Mouse (Mus musculus) hindbrain, embryonic 13.5 days (tissue): ENCODE results near the gene Hivep2. TPM values are rescaled to one million over a fixed set of nuclear protein-coding genes. Genes with fewer than 3 reads are reported as not detected.
A peak's percentile ranks its signal among the peaks of the same experiment; 100 is the strongest.

Experiments
- ATAC-seq: fragments of 200-750 bp; cut with Nextera tagmentation; 2 replicates; pipeline ENCODE4 v1.8.0; 2017; ENCODE audit warnings: moderate TSS enrichment; ENCODE audit not compliant: low FRiP score
- H3K27ac ChIP-seq: fragments of 300-500 bp; sonication (generic); 2 replicates; pipeline ENCODE4 v1.5.1; 2015; ENCODE audit warnings: inconsistent platforms, mild to moderate bottlenecking, moderate library complexity
- H3K27me3 ChIP-seq: fragments of 300-500 bp; sonication (generic); 2 replicates; pipeline ENCODE4 v1.6.1; 2015; ENCODE audit warnings: mild to moderate bottlenecking, inconsistent platforms
- H3K36me3 ChIP-seq: fragments of 300-500 bp; sonication (generic); 2 replicates; pipeline ENCODE4 v1.6.1; 2015; ENCODE audit warnings: mild to moderate bottlenecking, inconsistent platforms
- H3K4me1 ChIP-seq: fragments of 300-500 bp; sonication (generic); replicated peaks from 2 replicates; pipeline ENCODE4 v1.6.1; 2015; ENCODE audit warnings: inconsistent platforms
- H3K4me2 ChIP-seq: fragments of 300-500 bp; sonication (generic); 2 replicates; pipeline ENCODE4 v1.6.1; 2015; ENCODE audit warnings: inconsistent platforms, mild to moderate bottlenecking, moderate library complexity
- H3K4me3 ChIP-seq: fragments of 300-500 bp; sonication (generic); 2 replicates; pipeline ENCODE4 v1.5.1; 2015; ENCODE audit warnings: mild to moderate bottlenecking, inconsistent platforms
- H3K9ac ChIP-seq: fragments of 300-500 bp; sonication (generic); 2 replicates; pipeline ENCODE4 v1.6.1; 2015; ENCODE audit warnings: mild to moderate bottlenecking, inconsistent platforms
- H3K9me3 ChIP-seq: fragments of 300-500 bp; sonication (generic); 2 replicates; pipeline ENCODE4 v1.6.1; 2016; ENCODE audit warnings: inconsistent platforms
- WGBS: fragments of 180-500 bp; shearing (Covaris S2); methylation state at CpG from one replicate; pipeline ENCODE4 v1.1.7; 2015; 5-methylcytosine and 5-hydroxymethylcytosine counted together
- polyA plus RNA-seq: library from polyadenylated mRNA; unstranded; fragments of >200 nt; fragmentation: Nextera tagmentation; extraction: Ambion mirVana; gene quantifications from 2 replicates; pipeline ENCODE4 v1.2.1, GENCODE M21; 2015

Hivep2 gene
- polyA plus RNA-seq, 1 experiment from 2014 or later: 7.0 TPM

DNA sequence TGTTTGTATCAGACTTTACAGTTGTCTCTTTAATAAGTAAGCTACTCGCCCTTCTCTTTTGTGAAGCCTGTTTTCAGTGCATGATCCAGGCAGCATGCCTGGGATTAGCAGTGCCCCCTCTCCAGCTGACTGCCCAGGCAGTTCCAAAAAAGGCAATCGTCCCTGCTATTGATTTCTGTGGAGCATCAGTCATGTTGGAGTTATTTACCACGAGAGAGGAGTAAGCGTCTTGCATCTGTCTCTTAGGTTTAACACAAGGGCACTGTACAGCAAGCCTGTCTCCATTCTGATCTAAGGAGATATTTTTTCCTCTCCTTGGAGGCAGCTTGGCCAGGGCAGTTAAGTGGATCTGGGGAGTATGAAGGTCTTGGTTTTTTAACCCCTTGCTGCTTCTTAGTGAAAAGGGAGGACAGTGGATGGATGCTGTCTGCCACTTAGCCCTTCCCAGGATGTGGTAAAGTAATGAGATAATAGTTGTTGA is 80.3 kb downstream of the Hivep2 start:
- WGBS: 32% methylated on average over 4 of the region's 4 CpGs
- H3K27ac ChIP-seq: peak overlapping the region; percentile 30; the same call in 1 of the 2 replicates
- H3K4me2 ChIP-seq: no peak overlapping the region
- no peaks in the 10 kb centered on the region for H3K36me3 ChIP-seq
- no peak overlapping the region for H3K9ac ChIP-seq
- H3K4me3 ChIP-seq: no peak overlapping the region
- peaks cover 31% of the 10 kb centered on the region for H3K4me1 ChIP-seq
- H3K27me3 ChIP-seq: no peaks in the 10 kb centered on the region
- ATAC-seq: no peak
- no peaks in the 10 kb centered on the region for H3K9me3 ChIP-seq

DNA sequence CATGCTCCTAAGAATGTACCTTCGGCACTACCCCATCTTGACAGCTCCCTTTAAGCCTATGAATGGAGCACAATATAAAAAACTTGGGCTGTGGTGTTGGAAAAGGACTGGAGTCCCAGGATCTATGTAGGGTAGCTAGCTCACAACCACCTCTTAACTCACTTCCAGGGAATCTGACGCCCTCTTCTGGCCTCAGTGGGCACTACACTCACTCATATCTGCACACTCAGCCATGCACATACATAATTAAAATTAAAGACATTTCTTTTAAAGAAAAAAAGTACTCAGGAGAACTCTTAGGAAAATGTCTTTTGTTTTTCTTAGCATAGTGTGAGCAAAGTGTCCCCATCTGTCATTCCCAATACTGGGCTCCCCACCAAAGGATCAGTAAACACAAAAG is 81.1 kb downstream of the Hivep2 start:
- 69% methylated on average over 2 of the region's 2 CpGs for WGBS
- H3K4me3 ChIP-seq: no peak overlapping the region
- no peak overlapping the region for H3K4me2 ChIP-seq
- H3K9ac ChIP-seq: no peak overlapping the region
- no peaks in the 10 kb centered on the region for H3K27me3 ChIP-seq
- H3K27ac ChIP-seq: no peak overlapping the region
- no peaks in the 10 kb centered on the region for H3K36me3 ChIP-seq
- H3K9me3 ChIP-seq: no peaks in the 10 kb centered on the region
- H3K4me1 ChIP-seq: peaks cover 31% of the 10 kb centered on the region
- no peak for ATAC-seq

DNA sequence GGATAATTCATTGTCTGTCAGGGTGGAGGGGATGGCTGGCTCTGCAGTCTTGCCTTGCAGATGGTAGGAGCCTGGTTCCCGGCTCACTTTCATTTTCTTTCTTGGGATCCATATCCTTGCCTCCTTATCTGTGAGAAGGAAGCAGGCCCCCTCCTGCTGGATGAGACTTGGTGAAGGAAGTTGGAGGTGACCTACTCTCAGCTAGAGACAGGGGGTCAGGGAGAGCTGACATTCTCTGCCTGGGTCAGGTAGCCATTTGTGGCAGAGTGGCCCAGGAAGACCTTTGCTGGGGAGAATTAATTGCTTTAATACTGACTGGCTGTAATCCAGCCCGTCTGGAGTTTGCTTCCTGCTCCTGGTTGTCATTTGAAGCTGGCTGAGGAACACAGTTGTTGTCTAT is 81.8 kb downstream of the Hivep2 start:
- no peaks in the 10 kb centered on the region for H3K36me3 ChIP-seq
- no peak overlapping the region for H3K9ac ChIP-seq
- H3K4me3 ChIP-seq: no peak overlapping the region
- no peaks in the 10 kb centered on the region for H3K27me3 ChIP-seq
- no peak overlapping the region for H3K4me2 ChIP-seq
- ATAC-seq: no peak
- H3K27ac ChIP-seq: no peak overlapping the region
- peaks cover 31% of the 10 kb centered on the region for H3K4me1 ChIP-seq
- no peaks in the 10 kb centered on the region for H3K9me3 ChIP-seq
- 67% methylated on average over 2 of the region's 2 CpGs for WGBS

DNA sequence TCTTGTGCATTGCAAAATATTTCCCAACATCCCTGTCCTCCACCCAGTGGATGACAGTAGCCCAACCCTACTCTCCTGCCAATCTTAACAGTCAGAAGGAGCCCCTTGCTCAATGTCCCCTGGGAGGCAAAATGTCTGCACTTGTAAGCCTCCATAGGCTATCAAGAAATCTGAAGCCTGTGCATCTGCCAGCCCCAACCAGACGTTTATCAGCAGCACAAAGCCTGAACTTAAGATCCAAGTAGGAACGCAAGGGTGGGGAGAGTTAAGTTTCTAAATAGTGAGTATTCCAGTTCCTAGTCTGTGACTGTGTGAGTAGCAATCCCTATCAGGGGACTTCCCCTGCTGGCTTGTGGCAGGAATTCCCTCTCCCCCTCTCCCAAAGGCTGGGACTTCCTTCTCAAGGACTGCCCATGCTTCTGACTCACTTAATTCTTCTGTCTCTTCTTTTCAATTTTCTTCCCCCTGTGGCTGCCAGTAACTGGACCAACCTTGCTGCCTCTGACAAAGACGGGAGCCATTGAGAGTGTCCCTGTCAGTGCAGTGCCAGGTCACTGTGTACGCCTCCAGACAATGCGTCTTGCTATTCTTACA is 82.5 kb downstream of the Hivep2 start:
- Histone ChIP-seq H3K36me3 (no peaks in the 10 kb centered on the region), H3K9ac (no peak overlapping the region), H3K4me3 (no peak overlapping the region), H3K9me3 (no peaks in the 10 kb centered on the region), H3K27ac (no peak overlapping the region), H3K27me3 (no peaks in the 10 kb centered on the region), H3K4me2 (no peak overlapping the region), H3K4me1 (peaks cover 35% of the 10 kb centered on the region)
- WGBS: 65% methylated on average over 5 of the region's 5 CpGs
- peak; percentile 26; the same call in 1 of the 2 replicates for ATAC-seq

DNA sequence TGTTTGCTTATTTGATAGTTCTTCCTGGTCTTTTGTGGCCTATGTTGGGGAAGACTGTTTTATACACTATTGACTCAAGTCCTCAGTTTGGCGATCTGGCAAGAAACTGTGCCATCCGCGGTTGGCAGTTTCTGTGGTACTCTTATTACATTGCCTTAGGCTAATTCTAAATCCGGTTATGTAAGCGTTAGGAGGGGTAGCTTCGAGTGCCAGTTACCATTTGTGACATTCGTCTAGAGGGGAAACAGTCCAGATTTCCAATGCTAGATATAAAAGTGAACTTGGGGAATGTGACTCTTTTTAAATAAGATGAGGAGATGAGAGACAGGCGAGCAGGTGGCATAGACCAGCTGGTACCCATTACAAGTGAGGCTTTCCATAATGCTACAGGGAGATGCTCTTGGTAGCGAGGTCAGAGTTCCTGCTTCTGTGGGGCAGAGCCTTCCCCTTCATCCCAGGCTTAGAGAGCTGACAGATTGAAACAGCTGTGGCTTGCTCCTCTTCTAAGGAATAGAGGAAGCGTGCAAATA is 83.1 kb downstream of the Hivep2 start:
- no peak for ATAC-seq
- no peak overlapping the region for H3K27ac ChIP-seq
- no peak overlapping the region for H3K4me3 ChIP-seq
- H3K36me3 ChIP-seq: no peaks in the 10 kb centered on the region
- no peaks in the 10 kb centered on the region for H3K9me3 ChIP-seq
- H3K9ac ChIP-seq: no peak overlapping the region
- H3K27me3 ChIP-seq: no peaks in the 10 kb centered on the region
- H3K4me1 ChIP-seq: peaks cover 35% of the 10 kb centered on the region
- WGBS: 69% methylated on average over 10 of the region's 10 CpGs
- no peak overlapping the region for H3K4me2 ChIP-seq

DNA sequence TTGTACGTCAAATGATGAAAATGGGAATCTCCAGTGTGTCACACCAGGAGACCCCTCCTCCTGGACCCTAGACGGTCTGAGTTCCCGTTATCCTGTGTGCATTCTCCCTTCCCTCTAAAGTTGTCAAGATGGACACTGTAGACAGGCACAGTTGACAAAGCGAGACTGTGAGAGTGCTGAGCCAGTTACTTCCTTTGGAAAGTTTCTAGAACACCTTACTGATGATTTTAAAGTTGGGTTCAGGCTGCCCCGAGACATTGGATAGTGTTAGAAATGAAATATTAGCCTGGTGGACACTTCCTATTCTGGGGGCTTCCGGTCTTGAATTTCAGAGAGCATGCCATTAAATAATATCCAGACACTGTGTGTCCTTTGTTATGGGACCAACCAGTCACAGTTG is 83.8 kb downstream of the Hivep2 start:
- Histone ChIP-seq H3K9me3 (no peaks in the 10 kb centered on the region), H3K36me3 (no peaks in the 10 kb centered on the region), H3K27ac (no peak overlapping the region), H3K27me3 (no peaks in the 10 kb centered on the region), H3K4me1 (peaks cover 32% of the 10 kb centered on the region), H3K4me3 (no peak overlapping the region), H3K9ac (no peak overlapping the region), H3K4me2 (no peak overlapping the region)
- ATAC-seq: no peak
- WGBS: 88% methylated on average over 6 of the region's 6 CpGs

DNA sequence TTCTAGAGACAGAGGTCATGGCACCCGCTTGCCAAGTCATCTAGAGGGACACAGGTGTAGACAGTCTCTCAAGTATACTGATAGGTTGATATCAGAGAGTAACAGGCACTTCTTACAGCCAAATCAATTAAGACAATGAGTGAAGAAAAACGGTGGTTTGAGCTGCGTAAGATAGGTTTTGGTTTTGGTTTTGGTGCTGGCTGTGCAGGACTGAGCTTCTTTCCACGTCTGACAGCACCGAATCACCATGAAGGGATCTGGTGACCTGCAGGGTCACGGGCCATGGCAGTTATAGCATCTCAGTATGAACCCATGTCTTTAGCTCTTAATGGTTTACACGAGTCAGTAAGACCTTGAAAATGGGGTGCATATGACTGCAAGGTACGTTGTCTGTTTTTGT is 84.7 kb downstream of the Hivep2 start:
- H3K4me2 ChIP-seq: no peak overlapping the region
- H3K27ac ChIP-seq: no peak overlapping the region
- no peaks in the 10 kb centered on the region for H3K27me3 ChIP-seq
- no peak for ATAC-seq
- H3K9ac ChIP-seq: no peak overlapping the region
- WGBS: 94% methylated on average over 8 of the region's 8 CpGs
- peaks cover 39% of the 10 kb centered on the region for H3K4me1 ChIP-seq
- no peak overlapping the region for H3K4me3 ChIP-seq
- H3K9me3 ChIP-seq: no peaks in the 10 kb centered on the region
- no peaks in the 10 kb centered on the region for H3K36me3 ChIP-seq

DNA sequence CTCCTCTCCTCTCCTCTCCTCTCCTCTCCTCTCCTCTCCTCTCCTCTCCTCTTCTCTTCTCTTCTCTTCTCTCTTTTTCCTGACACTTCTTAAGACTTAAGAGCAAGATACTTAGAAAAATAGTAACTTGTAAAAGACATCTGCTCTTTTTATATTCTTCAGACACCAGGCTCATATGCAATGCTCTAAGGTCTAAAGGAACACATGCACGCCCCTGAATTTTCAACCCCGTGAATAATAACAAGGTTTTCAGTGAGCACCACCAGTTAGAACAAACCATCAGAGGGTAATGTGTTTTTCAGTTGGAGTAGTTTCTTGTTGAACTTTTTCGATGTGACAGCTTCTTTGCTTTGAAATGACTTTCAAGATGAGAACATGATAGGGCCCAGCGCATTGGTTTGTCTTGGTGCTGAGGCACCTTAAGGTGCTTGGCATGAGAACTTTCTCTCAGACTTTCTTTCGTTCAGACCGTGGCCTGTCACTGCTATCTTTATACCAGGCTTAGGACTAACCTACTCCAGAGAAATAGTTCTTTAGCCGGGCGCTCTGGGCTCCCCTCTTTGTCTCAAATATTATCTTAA is 86.3 kb downstream of the Hivep2 start:
- H3K4me2 ChIP-seq: no peak overlapping the region
- no peaks in the 10 kb centered on the region for H3K27me3 ChIP-seq
- ATAC-seq: no peak
- H3K9ac ChIP-seq: no peak overlapping the region
- H3K4me3 ChIP-seq: no peak overlapping the region
- 96% methylated on average over 8 of the region's 8 CpGs for WGBS
- H3K27ac ChIP-seq: no peak overlapping the region
- peaks cover 46% of the 10 kb centered on the region for H3K4me1 ChIP-seq
- no peaks in the 10 kb centered on the region for H3K9me3 ChIP-seq
- H3K36me3 ChIP-seq: no peaks in the 10 kb centered on the region

DNA sequence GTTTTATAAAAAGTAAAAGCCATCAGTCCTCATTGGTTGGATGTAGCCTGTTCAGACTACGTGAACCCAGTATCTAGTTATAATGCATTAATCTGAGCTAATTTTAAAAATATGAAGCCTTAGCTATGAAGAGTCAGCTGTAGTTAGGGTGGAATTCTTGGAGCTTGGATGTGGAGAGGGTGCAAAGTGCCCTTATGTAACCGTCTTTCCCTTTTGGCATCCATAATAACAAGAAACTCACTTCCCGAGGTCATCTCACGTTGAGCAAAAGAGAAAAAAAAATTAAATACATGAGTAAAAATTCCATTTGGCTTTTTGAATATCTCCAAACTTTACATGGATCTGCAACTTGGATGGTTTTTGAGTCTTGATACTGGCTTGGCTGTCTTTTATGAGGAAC is 89.0 kb downstream of the Hivep2 start:
- Histone ChIP-seq H3K4me2 (no peak overlapping the region), H3K4me3 (no peak overlapping the region), H3K36me3 (no peaks in the 10 kb centered on the region), H3K27ac (no peak overlapping the region), H3K9ac (no peak overlapping the region), H3K4me1 (peaks cover 33% of the 10 kb centered on the region), H3K27me3 (no peaks in the 10 kb centered on the region), H3K9me3 (no peaks in the 10 kb centered on the region)
- ATAC-seq: no peak
- WGBS: 85% methylated on average over 4 of the region's 4 CpGs

DNA sequence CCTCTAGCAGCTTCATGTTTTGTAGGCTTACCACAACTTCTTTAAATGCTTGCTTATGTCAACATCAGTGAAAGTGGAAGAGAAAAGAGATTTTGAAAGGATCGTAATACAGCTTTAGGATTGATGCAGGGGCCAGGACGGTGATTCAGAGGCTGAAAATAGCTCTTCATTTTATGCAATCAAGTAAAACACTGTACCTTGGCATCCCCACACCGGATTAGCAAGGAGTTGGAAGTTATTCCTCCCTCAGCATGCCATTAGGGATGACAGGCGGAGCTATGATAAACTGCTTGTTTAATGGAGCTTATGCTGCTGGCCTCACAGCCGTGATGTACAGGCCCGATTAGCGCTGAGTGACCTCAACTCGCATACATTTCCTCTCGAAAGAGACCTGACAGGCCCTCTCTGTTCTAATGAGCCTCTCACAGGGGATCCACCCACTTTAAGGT is 89.7 kb downstream of the Hivep2 start:
- Histone ChIP-seq H3K9me3 (no peaks in the 10 kb centered on the region), H3K27ac (peak overlapping the region; percentile 69; the same call in 1 of the 2 replicates), H3K4me2 (no peak overlapping the region), H3K4me1 (peaks cover 33% of the 10 kb centered on the region), H3K27me3 (no peaks in the 10 kb centered on the region), H3K36me3 (no peaks in the 10 kb centered on the region), H3K9ac (no peak overlapping the region), H3K4me3 (no peak overlapping the region)
- 24% methylated on average over 9 of the region's 9 CpGs for WGBS
- ATAC-seq: peak; percentile 22; the same call in 1 of the 2 replicates

DNA sequence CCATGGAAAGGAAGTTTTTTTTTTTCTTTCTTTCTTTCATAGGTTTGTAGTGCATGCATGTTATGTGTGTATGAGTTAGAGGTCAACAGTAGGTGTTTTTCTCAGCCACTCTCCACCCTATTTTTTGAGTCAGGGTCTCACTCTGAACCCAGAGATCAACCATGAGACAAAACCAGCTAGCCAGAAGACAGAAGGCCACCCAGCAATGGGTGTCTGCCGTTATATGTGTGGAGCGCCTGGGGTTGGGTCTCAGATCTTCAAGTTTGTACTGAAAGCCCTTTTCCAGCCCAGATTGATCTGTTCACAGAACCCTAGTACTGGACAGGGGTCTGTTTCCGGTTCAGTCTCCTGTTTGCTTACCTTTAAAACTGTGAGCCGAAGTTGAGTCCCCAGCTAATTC is 90.2 kb downstream of the Hivep2 start:
- Histone ChIP-seq H3K36me3 (no peaks in the 10 kb centered on the region), H3K4me2 (no peak overlapping the region), H3K9me3 (no peaks in the 10 kb centered on the region), H3K27ac (peak overlapping the region; percentile 69; the same call in 1 of the 2 replicates), H3K27me3 (no peaks in the 10 kb centered on the region), H3K4me3 (no peak overlapping the region), H3K9ac (no peak overlapping the region), H3K4me1 (peaks cover 33% of the 10 kb centered on the region)
- WGBS: 69% methylated on average over 4 of the region's 4 CpGs
- no peak for ATAC-seq

DNA sequence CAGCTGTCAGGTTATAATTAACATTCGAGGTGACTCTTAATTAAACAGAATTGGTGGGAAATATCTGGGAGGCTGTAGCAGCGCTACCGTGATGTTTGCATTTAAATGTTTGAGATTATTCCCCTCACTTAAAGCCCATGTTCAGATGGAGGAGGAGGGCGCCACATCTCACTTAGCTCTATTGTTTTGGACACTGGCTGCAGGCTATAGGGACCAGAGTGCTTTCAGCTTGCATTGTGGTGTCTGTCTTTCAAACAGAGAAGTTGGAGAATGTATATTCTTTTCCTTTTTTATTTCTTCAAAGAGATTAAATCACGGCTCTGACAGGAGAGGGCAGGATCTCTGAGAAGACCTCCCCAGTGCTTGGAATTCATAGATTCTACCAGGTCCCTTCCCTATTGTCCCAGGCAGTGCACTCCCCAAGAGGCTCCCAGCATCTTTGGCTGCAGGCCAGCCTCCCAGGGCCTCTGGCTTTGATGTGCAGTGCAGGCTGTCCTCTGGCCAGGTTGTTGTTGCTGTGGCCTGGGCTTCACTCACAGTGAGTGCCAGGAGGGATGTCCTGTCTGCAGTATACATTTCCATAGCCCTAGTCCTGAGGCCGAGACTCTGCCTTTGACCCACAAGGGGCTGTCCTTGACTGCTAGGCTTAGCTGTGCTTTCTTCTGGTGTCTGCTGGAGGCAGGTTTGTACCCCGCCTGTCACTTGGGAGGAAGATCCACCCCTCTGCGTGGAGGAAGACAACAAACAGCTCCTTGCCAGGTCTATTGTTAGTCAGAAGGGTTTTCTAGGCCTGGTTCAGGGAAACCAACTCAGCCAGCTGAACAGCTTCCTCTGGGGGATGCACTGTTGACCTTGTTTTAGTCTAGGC is 90.9 kb downstream of the Hivep2 start:
- 21% methylated on average over 8 of the region's 8 CpGs for WGBS
- peak overlapping the region; percentile 6 for H3K9ac ChIP-seq
- peak; percentile 71 for ATAC-seq
- H3K27me3 ChIP-seq: no peaks in the 10 kb centered on the region
- H3K36me3 ChIP-seq: no peaks in the 10 kb centered on the region
- H3K4me3 ChIP-seq: no peak overlapping the region
- H3K4me1 ChIP-seq: peaks cover 33% of the 10 kb centered on the region
- no peaks in the 10 kb centered on the region for H3K9me3 ChIP-seq
- peak overlapping the region; percentile 69 for H3K27ac ChIP-seq
- H3K4me2 ChIP-seq: no peak overlapping the region
